Mouse (Mus musculus) liver, adult 2 months (tissue): ENCODE results near the gene Ppl.

ENCODE experiments used
- CTCF ChIP-seq: fragments of 200-500 bp; IDR thresholded peaks from 2 replicates; pipeline ENCODE4 v1.5.1; 2011; ENCODE audit warnings: low read depth, low read length, control low read depth
- POLR2A ChIP-seq: fragments of 200-500 bp; IDR thresholded peaks from 2 replicates; pipeline ENCODE4 v1.6.1; 2011; ENCODE audit warnings: low read length, control low read depth; ENCODE audit not compliant: insufficient read depth; ENCODE audit errors: extremely low read depth

DNA sequence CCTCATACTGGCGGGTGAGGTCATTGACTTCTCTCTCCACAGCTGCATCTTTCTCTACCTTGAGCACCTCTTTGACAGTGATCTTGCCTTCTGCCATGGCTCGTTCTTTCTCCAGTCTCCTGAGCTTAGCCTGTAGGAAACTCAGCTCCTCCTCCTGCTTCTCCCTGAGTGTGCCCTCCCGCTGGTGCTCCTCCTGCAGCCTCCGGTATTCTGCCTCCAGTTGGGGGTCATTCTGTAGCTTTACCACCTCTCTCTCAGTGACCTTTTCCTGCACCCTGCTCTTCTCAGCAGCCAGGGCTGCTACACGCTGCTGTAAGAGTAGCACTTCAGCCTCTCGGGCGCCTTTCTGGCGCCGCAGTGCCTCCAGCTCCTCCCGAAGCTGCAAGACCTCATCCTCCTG lies 43.2 kb downstream of the Ppl start:
- TF ChIP-seq POLR2A (no peak), CTCF (no peak)
